Mouse (Mus musculus) ES-E14 (cell line): ENCODE results near the gene Arhgef19.

Experiments used
- CHD2 ChIP-seq: IDR thresholded peaks from 2 replicates; pipeline ENCODE4 v1.6.1; 2014; ENCODE audit warnings: mild to moderate bottlenecking, low read depth, low read length, inconsistent platforms
- MAFK ChIP-seq: IDR thresholded peaks from 2 replicates; pipeline ENCODE4 v1.6.1; 2014; ENCODE audit warnings: mild to moderate bottlenecking, low read depth, low read length, inconsistent platforms; ENCODE audit not compliant: insufficient read depth
- ZNF384 ChIP-seq: IDR thresholded peaks from 2 replicates; pipeline ENCODE4 v1.6.1; 2012; ENCODE audit warnings: low read depth, low read length, inconsistent platforms

DNA sequence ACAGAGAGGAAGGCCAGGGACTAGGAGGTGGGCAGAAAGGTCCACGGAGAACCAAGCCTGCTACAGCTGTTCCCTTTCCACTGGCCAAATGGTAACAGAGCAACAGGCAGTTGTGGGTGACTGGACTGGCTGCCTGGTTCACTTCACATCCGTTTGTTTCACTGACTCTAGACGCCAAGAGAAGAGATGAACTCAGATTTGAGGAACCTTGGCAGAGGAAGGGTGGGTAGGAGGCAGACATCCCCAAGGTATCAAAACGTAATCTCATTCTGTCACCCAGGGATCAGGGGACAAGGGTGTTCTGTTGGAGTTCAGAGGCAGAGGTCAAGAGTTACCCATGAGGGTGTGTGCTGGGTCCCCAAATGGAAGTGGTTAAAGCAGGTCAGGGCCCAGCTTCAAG lies 60.9 kb downstream of the Arhgef19 start:
- TF ChIP-seq MAFK (no peak), CHD2 (no peak), ZNF384 (no peak)
